Mouse (Mus musculus) lung, embryonic 14.5 days (tissue): ENCODE results near the gene Gm10799. TPM values are rescaled to one million over a fixed set of nuclear protein-coding genes. Genes with fewer than 3 reads are reported as not detected.

Source experiments
- ATAC-seq: fragments of 200-750 bp; cut with Nextera tagmentation; 2 replicates; pipeline ENCODE4 v1.8.0; 2017; ENCODE audit warnings: mild to moderate bottlenecking, moderate TSS enrichment, moderate library complexity; ENCODE audit not compliant: insufficient read depth
- DNase-seq: peaks from one replicate; pipeline ENCODE4 v3.0.0-alpha.2; 2015
- H3K27ac ChIP-seq: fragments of 300-500 bp; sonication (generic); 2 replicates; pipeline ENCODE4 v1.5.1; 2014; ENCODE audit warnings: low read depth, mild to moderate bottlenecking, moderate library complexity
- H3K27me3 ChIP-seq: fragments of 300-500 bp; sonication (generic); 2 replicates; pipeline ENCODE4 v1.6.1; 2014; ENCODE audit warnings: low read length, control low read depth; ENCODE audit not compliant: insufficient read depth
- H3K36me3 ChIP-seq: fragments of 300-500 bp; sonication (generic); 2 replicates; pipeline ENCODE4 v1.6.1; 2014; ENCODE audit warnings: control low read depth; ENCODE audit not compliant: insufficient read depth
- H3K4me1 ChIP-seq: fragments of 300-500 bp; sonication (generic); 2 replicates; pipeline ENCODE4 v1.6.1; 2014; ENCODE audit warnings: antibody characterized with exemption, control low read depth; ENCODE audit not compliant: insufficient read depth
- H3K4me2 ChIP-seq: fragments of 300-500 bp; sonication (generic); 2 replicates; pipeline ENCODE4 v1.6.1; 2014; ENCODE audit warnings: mild to moderate bottlenecking
- H3K4me3 ChIP-seq: fragments of 300-500 bp; sonication (generic); 2 replicates; pipeline ENCODE4 v1.5.1; 2014; ENCODE audit warnings: low read depth, low read length
- H3K9ac ChIP-seq: fragments of 300-500 bp; sonication (generic); 2 replicates; pipeline ENCODE4 v1.6.1; 2014
- H3K9me3 ChIP-seq: fragments of 300-500 bp; sonication (generic); 2 replicates; pipeline ENCODE4 v1.6.1; 2016; ENCODE audit warnings: low read depth, low read length, control low read depth
- CTCF ChIP-seq: IDR thresholded peaks from 2 replicates; pipeline ENCODE4 v1.5.1; 2016; ENCODE audit warnings: antibody characterized with exemption, low read depth
- WGBS: fragments of 180-500 bp; shearing (Covaris S2); extraction: QIAGEN DNeasy Blood & Tissue Kit; methylation state at CpG from one replicate; pipeline ENCODE4 v1.1.7; 2014; 5-methylcytosine and 5-hydroxymethylcytosine counted together
- polyA plus RNA-seq: library from polyadenylated mRNA; unstranded; fragments of >200 nt; fragmentation: Nextera tagmentation; extraction: Ambion mirVana; gene quantifications from 2 replicates; pipeline ENCODE4 v1.2.1, GENCODE M21; 2014

Gene Gm10799
- polyA plus RNA-seq, 1 experiment from 2014 or later: not detected

GRCm38 (mm10) chr2:104058381-104058780 is 10.0 kb downstream of the Gm10799 start:
- no peak for DNase-seq
- no peak overlapping the region for H3K4me3 ChIP-seq
- no peak for ATAC-seq
- H3K9me3 ChIP-seq: no peaks in the 10 kb centered on the region
- WGBS: 76% methylated on average over 1 of the region's 1 CpGs
- no peak overlapping the region for H3K27ac ChIP-seq
- H3K27me3 ChIP-seq: no peaks in the 10 kb centered on the region
- TF ChIP-seq CTCF: no peak
- no peaks in the 10 kb centered on the region for H3K4me1 ChIP-seq
- H3K4me2 ChIP-seq: no peak overlapping the region
- H3K9ac ChIP-seq: no peak overlapping the region
- H3K36me3 ChIP-seq: peaks cover 48% of the 10 kb centered on the region

GRCm38 (mm10) chr2:104044479-104045080 is 23.8 kb downstream of the Gm10799 start:
- ATAC-seq: peak; percentile 56; the same call in 1 of the 2 replicates
- whole genome bisulfite sequencing: 59% methylated on average over 1 of the region's 1 CpGs

GRCm38 (mm10) chr2:104043624-104044478 is 24.5 kb downstream of the Gm10799 start:
- WGBS: 15% methylated on average over 5 of the region's 5 CpGs
- no peak for TF ChIP-seq CTCF
- no peak overlapping the region for H3K4me3 ChIP-seq
- peaks cover 39% of the 10 kb centered on the region for H3K36me3 ChIP-seq
- peak; percentile 81 for ATAC-seq
- no peaks in the 10 kb centered on the region for H3K9me3 ChIP-seq
- peak; percentile 65 for DNase-seq
- no peak overlapping the region for H3K9ac ChIP-seq
- H3K4me1 ChIP-seq: no peaks in the 10 kb centered on the region
- H3K27ac ChIP-seq: peak overlapping the region; percentile 50
- H3K4me2 ChIP-seq: no peak overlapping the region
- no peaks in the 10 kb centered on the region for H3K27me3 ChIP-seq

More at GRCm38 (mm10) chr2:104044479-104045080, 23.8 kb downstream of the Gm10799 start:
- no peak overlapping the region for H3K9ac ChIP-seq
- no peaks in the 10 kb centered on the region for H3K4me1 ChIP-seq
- no peak for DNase-seq
- no peak overlapping the region for H3K27ac ChIP-seq
- H3K36me3 ChIP-seq: peaks cover 37% of the 10 kb centered on the region
- H3K27me3 ChIP-seq: no peaks in the 10 kb centered on the region
- no peak for TF ChIP-seq CTCF
- no peak overlapping the region for H3K4me2 ChIP-seq
- H3K9me3 ChIP-seq: no peaks in the 10 kb centered on the region
- H3K4me3 ChIP-seq: no peak overlapping the region

GRCm38 (mm10) chr2:104042766-104043165 is 25.6 kb downstream of the Gm10799 start:
- WGBS: 79% methylated on average over 15 of the region's 15 CpGs

GRCm38 (mm10) chr2:104041632-104042031 is 26.7 kb downstream of the Gm10799 start:
- DNase-seq (peak; percentile 34), ATAC-seq (no peak)
- no peak overlapping the region for H3K4me2 ChIP-seq
- peaks cover 43% of the 10 kb centered on the region for H3K36me3 ChIP-seq
- no peak for TF ChIP-seq CTCF
- 58% methylated on average over 5 of the region's 5 CpGs for WGBS
- no peaks in the 10 kb centered on the region for H3K27me3 ChIP-seq
- no peaks in the 10 kb centered on the region for H3K4me1 ChIP-seq
- H3K4me3 ChIP-seq: no peak overlapping the region
- H3K9ac ChIP-seq: no peak overlapping the region
- no peaks in the 10 kb centered on the region for H3K9me3 ChIP-seq
- H3K27ac ChIP-seq: no peak overlapping the region

More at GRCm38 (mm10) chr2:104042766-104043165, 25.6 kb downstream of the Gm10799 start:
- H3K4me1 ChIP-seq: no peaks in the 10 kb centered on the region
- ATAC-seq: no peak
- no peak for TF ChIP-seq CTCF
- no peak for DNase-seq
- no peaks in the 10 kb centered on the region for H3K27me3 ChIP-seq
- no peaks in the 10 kb centered on the region for H3K9me3 ChIP-seq
- H3K4me3 ChIP-seq: no peak overlapping the region
- no peak overlapping the region for H3K4me2 ChIP-seq
- no peak overlapping the region for H3K9ac ChIP-seq
- peaks cover 33% of the 10 kb centered on the region for H3K36me3 ChIP-seq
- H3K27ac ChIP-seq: no peak overlapping the region

- 79% methylated on average over 2 of the region's 2 CpGs for WGBS
- TF ChIP-seq CTCF: no peak
- Histone ChIP-seq H3K9me3 (no peaks in the 10 kb centered on the region), H3K27ac (no peak overlapping the region), H3K4me1 (no peaks in the 10 kb centered on the region), H3K4me2 (no peak overlapping the region), H3K9ac (no peak overlapping the region), H3K4me3 (no peak overlapping the region), H3K27me3 (no peaks in the 10 kb centered on the region), H3K36me3 (peaks cover 55% of the 10 kb centered on the region)
- ATAC-seq: no peak
- no peak for DNase-seq
Measured at GRCm38 (mm10) chr2:104038236-104038635, 30.1 kb downstream of the Gm10799 start.

- no peak for TF ChIP-seq CTCF
- ATAC-seq: no peak
- H3K4me3 ChIP-seq: no peak overlapping the region
- no peaks in the 10 kb centered on the region for H3K9me3 ChIP-seq
- H3K9ac ChIP-seq: no peak overlapping the region
- DNase-seq: no peak
- H3K4me2 ChIP-seq: no peak overlapping the region
- 37% methylated on average over 3 of the region's 3 CpGs for WGBS
- no peak overlapping the region for H3K27ac ChIP-seq
- no peaks in the 10 kb centered on the region for H3K27me3 ChIP-seq
- peaks cover 50% of the 10 kb centered on the region for H3K36me3 ChIP-seq
- no peaks in the 10 kb centered on the region for H3K4me1 ChIP-seq
Measured at GRCm38 (mm10) chr2:104036316-104036715, 32.0 kb downstream of the Gm10799 start.
